Mouse (Mus musculus): Measurements from ENCODE around the gene Zmiz1. TPM values are rescaled to one million over a fixed set of nuclear protein-coding genes. Genes with fewer than 3 reads are reported as not detected.

Gene Zmiz1
- polyA plus RNA-seq, 1 experiment from 2014 or later = 31.3 TPM

DNA sequence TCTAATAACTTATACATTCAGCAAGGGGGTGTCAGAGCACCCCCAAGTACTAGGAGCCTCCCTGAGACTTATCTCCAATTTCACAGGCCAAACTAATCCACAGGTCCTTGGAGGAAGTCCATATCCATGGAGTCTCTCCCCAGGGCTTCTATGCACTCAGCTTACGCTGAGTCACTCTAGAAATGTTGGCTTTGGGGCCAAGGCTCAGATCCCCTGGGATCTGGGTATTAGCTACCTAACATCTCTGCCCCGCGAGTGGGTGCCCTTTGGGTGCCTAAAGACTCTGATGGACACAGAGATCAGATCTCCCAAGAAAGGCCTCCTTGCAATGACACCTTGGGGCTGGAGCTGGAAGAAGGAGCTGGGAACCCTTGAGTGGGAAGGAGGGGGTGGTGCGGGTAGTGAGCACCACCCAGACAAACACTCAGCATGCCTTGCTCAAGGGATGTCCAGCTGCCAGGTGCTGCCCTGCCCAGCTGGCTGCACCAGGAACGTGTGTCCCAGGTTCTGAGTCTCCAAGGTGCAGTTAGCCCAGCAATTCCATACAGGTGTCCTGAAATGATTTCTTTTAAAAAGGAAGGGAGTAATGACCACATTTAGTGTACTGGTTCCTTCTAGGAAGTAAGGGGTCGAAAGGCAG is 11.7 kb upstream of the Zmiz1 start:
- Histone ChIP-seq H3K9me3 (ENCODE audit: control insufficient read depth, low read length) (no peaks in the 10 kb centered on the region), H3K4me3 (ENCODE audit: control insufficient read depth in 1 of 2, insufficient read depth in 1 of 2, low read depth in 1 of 2, low read length in 2 of 2) (no peak overlapping the region), H3K9ac (ENCODE audit: low read length) (no peak overlapping the region), H3K27me3 (ENCODE audit: control insufficient read depth, insufficient read depth, low read length) (no peaks in the 10 kb centered on the region), H3K4me2 (ENCODE audit: low read length) (no peak overlapping the region), H3K4me1 (ENCODE audit: control insufficient read depth in 2 of 2, insufficient read depth in 2 of 2, low read length in 2 of 2) (peaks cover 30 to 36% of the 10 kb centered on the region in 2 experiments), H3K36me3 (ENCODE audit: control insufficient read depth, insufficient read depth, low read length) (no peaks in the 10 kb centered on the region), H3K27ac (replicated peaks in 1 of 2; ENCODE audit: control insufficient read depth in 1 of 2, insufficient read depth in 1 of 2, low read depth in 2 of 2, low read length in 2 of 2) (no peak overlapping the region)
- ATAC-seq (ENCODE audit: insufficient number of reproducible peaks, insufficient read depth, low FRiP score, low read depth) = no peak
- WGBS = 89% methylated on average over 6 of the region's 6 CpGs

DNA sequence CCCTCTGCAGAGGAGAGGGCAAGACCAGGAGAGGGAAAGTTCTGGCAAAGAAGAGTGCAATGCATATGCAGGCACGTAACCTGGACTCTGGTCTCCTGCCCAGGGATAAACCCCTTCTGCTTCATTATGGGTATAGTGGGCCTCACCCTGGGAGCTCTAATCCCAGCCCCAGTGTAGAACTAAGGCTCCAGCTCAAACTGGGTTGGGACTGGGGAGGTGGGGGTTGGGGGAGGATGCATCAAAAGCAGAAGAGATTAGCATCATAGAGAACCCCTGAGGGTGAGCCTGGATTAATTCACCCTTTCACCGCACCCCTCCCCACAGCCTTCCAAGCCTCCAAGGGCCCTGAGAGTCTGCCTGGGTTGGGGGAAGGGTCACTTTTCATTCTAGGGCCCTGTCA is 10.5 kb upstream of the Zmiz1 start:
- no peak overlapping the region for H3K4me3 ChIP-seq (ENCODE audit: control insufficient read depth in 1 of 2, insufficient read depth in 1 of 2, low read depth in 1 of 2, low read length in 2 of 2)
- WGBS = 97% methylated on average over 2 of the region's 2 CpGs
- no peaks in the 10 kb centered on the region for H3K9me3 ChIP-seq (ENCODE audit: control insufficient read depth, low read length)
- no peak overlapping the region for H3K9ac ChIP-seq (ENCODE audit: low read length)
- H3K27me3 ChIP-seq (ENCODE audit: control insufficient read depth, insufficient read depth, low read length) = no peaks in the 10 kb centered on the region
- no peaks in the 10 kb centered on the region for H3K36me3 ChIP-seq (ENCODE audit: control insufficient read depth, insufficient read depth, low read length)
- H3K27ac ChIP-seq (replicated peaks in 1 of 2; ENCODE audit: control insufficient read depth in 1 of 2, insufficient read depth in 1 of 2, low read depth in 2 of 2, low read length in 2 of 2) = no peak overlapping the region
- no peak overlapping the region for H3K4me2 ChIP-seq (ENCODE audit: low read length)
- ATAC-seq (ENCODE audit: insufficient number of reproducible peaks, insufficient read depth, low FRiP score, low read depth) = no peak
- H3K4me1 ChIP-seq (ENCODE audit: control insufficient read depth in 2 of 2, insufficient read depth in 2 of 2, low read length in 2 of 2) = peaks cover 32 to 34% of the 10 kb centered on the region in 2 experiments

DNA sequence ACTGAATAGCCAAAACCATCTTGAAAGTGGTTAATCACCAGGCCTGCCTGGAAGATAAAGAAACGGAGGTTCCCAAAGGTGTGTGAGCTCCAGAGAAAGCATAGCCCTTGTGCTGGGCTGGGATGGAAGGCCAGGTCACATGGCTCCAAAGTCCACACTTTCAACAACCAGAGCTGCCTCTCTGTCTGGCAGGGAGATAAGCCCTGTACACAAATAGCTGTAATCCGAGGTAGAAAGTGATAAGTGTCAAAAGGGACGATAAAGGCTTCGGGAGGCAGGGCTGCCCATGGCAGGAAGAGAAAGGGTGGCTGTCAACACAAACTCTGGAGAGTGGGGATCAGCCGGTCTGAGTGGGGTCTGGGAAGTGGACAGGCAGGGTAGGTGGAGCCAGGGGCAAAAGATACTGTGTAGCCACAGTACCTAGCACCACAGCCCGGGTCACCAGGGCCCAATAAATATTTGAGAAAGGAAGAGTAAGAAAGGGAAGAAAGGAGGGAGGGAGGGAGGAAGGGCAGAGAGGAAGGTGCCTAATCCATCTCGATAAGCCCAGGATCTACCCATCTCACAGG is 7.8 kb upstream of the Zmiz1 start:
- Histone ChIP-seq H3K27me3 (ENCODE audit: control insufficient read depth, insufficient read depth, low read length) (no peaks in the 10 kb centered on the region), H3K27ac (replicated peaks in 1 of 2; ENCODE audit: control insufficient read depth in 1 of 2, insufficient read depth in 1 of 2, low read depth in 2 of 2, low read length in 2 of 2) (peak overlapping the region; percentile 74 to 89), H3K9ac (ENCODE audit: low read length) (peak overlapping the region; percentile 12; the same call in 1 of the 2 replicates), H3K4me3 (ENCODE audit: control insufficient read depth in 1 of 2, insufficient read depth in 1 of 2, low read depth in 1 of 2, low read length in 2 of 2) (no peak overlapping the region), H3K36me3 (ENCODE audit: control insufficient read depth, insufficient read depth, low read length) (no peaks in the 10 kb centered on the region), H3K4me2 (ENCODE audit: low read length) (peak overlapping the region; percentile 4), H3K4me1 (ENCODE audit: control insufficient read depth in 2 of 2, insufficient read depth in 2 of 2, low read length in 2 of 2) (peaks cover 33 to 42% of the 10 kb centered on the region in 2 experiments), H3K9me3 (ENCODE audit: control insufficient read depth, low read length) (no peaks in the 10 kb centered on the region)
- ATAC-seq (ENCODE audit: insufficient number of reproducible peaks, insufficient read depth, low FRiP score, low read depth) = peak; percentile 74
- WGBS = 2% methylated on average over 7 of the region's 7 CpGs

DNA sequence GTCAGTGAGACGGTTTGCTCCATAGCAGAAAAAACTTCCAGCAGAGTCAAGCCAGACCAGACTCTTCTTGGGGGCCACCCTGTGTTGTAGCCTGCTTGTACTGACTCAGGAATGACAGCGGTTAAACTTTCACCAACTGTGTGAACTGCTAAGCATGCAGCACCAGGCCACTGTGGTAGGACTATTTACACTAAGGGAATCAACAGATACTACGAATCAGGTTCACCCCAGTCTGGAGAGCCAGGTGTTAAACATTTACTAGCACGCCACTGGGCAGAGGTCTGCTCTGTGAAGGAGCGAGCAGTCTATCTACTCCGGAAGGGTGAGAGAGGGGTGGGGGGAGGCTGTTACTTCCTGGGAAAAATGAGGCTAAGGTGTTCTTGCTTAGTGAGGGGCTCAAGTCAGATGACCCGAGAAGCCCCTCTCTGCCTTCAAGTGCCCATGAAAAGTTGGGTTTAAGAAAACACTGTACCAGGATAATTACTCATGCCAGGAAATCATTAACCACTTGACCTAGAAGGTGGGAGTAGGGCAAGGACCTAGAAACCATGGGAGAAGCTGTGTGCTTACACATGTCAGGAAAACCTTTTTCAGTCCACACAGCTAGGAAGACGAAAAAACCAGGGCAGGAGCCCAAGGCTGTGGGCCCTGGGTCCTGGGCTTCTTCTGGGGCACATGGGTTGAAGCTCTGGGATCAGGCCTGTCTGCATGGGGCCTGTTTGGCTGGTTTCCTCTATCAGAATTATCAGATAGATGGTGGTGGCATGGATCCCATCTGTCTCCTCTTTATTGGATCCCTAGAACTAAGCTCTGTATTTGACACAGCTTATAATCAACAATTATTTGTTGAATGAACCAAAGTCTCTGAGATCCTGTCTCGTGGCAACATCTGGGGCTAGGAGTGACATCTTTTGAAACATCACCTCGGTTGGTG is 7.0 kb upstream of the Zmiz1 start:
- Histone ChIP-seq H3K9ac (ENCODE audit: low read length) (peak overlapping the region; percentile 12; the same call in 1 of the 2 replicates), H3K4me2 (ENCODE audit: low read length) (peak overlapping the region; percentile 4; the same call in 1 of the 2 replicates), H3K4me1 (ENCODE audit: control insufficient read depth in 2 of 2, insufficient read depth in 2 of 2, low read length in 2 of 2) (peaks cover 38 to 50% of the 10 kb centered on the region in 2 experiments), H3K4me3 (ENCODE audit: control insufficient read depth in 1 of 2, insufficient read depth in 1 of 2, low read depth in 1 of 2, low read length in 2 of 2) (no peak overlapping the region), H3K27ac (replicated peaks in 1 of 2; ENCODE audit: control insufficient read depth in 1 of 2, insufficient read depth in 1 of 2, low read depth in 2 of 2, low read length in 2 of 2) (peak overlapping the region; percentile 74 to 89), H3K9me3 (ENCODE audit: control insufficient read depth, low read length) (no peaks in the 10 kb centered on the region), H3K36me3 (ENCODE audit: control insufficient read depth, insufficient read depth, low read length) (no peaks in the 10 kb centered on the region), H3K27me3 (ENCODE audit: control insufficient read depth, insufficient read depth, low read length) (no peaks in the 10 kb centered on the region)
- 26% methylated on average over 10 of the region's 10 CpGs for WGBS
- ATAC-seq (ENCODE audit: insufficient number of reproducible peaks, insufficient read depth, low FRiP score, low read depth) = no peak

DNA sequence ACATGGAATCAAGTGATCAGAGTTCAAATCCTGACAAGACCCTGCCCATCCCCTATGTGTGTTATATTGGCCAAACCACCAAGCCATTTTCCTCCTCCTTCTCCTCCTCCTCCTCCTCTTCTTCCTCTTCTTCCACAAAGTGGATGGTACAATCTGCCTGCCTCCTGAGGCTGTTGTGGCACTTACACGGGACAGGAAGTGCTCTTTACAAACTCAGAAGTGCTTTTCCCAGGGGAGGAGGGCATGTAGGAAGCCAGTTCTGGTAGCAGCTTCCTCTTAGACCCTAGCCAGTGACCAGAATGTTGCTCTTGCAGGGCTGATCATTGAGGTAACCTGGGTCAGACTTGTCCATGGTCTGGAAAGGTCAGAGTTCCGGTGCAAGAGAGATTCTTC is 6.4 kb upstream of the Zmiz1 start:
- no peak for ATAC-seq (ENCODE audit: insufficient number of reproducible peaks, insufficient read depth, low FRiP score, low read depth)
- H3K27ac ChIP-seq (replicated peaks in 1 of 2; ENCODE audit: control insufficient read depth in 1 of 2, insufficient read depth in 1 of 2, low read depth in 2 of 2, low read length in 2 of 2) = peak overlapping the region in 1 of 2 experiments; percentile 74; a peak in 1 of 4 replicates
- H3K36me3 ChIP-seq (ENCODE audit: control insufficient read depth, insufficient read depth, low read length) = no peaks in the 10 kb centered on the region
- H3K4me3 ChIP-seq (ENCODE audit: control insufficient read depth in 1 of 2, insufficient read depth in 1 of 2, low read depth in 1 of 2, low read length in 2 of 2) = no peak overlapping the region
- H3K4me1 ChIP-seq (ENCODE audit: control insufficient read depth in 2 of 2, insufficient read depth in 2 of 2, low read length in 2 of 2) = peaks cover 38 to 50% of the 10 kb centered on the region in 2 experiments
- no peak overlapping the region for H3K9ac ChIP-seq (ENCODE audit: low read length)
- no peaks in the 10 kb centered on the region for H3K9me3 ChIP-seq (ENCODE audit: control insufficient read depth, low read length)
- WGBS = 46% methylated on average over 2 of the region's 2 CpGs
- H3K27me3 ChIP-seq (ENCODE audit: control insufficient read depth, insufficient read depth, low read length) = no peaks in the 10 kb centered on the region
- no peak overlapping the region for H3K4me2 ChIP-seq (ENCODE audit: low read length)

DNA sequence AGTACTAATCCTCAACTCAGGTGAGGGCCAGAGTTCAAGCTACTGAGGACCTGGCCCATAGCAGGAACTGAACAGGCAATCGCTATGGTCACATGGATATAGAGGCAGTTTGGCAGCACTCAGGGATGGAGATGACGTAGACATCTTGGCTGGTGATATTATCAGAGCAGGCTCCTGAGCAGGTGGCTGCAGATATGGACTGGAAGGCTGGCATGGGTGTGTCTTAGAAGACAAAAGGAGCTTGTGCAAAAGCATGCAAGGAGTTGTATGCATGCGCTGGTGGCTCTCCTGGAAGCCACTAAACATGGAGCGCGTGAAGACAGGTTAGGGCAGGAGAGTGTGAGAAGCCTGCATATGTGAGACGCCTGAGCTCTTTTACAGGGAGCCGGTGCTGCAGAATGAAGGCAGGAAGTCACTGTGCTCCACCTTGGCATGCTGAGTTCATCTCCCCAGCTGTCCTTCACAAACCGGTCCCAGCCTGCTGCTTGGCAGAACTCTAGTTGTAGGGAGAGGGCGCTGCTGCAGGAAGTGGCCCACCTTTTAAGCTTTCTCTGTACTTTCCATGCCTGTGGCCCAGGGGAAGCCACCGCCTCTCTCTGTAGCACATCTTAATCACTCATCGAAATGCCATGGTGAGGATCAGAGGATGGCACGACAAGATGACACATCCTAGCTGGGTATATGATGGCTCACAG is 4.8 kb upstream of the Zmiz1 start:
- H3K4me2 ChIP-seq (ENCODE audit: low read length) = no peak overlapping the region
- H3K9me3 ChIP-seq (ENCODE audit: control insufficient read depth, low read length) = no peaks in the 10 kb centered on the region
- H3K4me3 ChIP-seq (ENCODE audit: control insufficient read depth in 1 of 2, insufficient read depth in 1 of 2, low read depth in 1 of 2, low read length in 2 of 2) = no peak overlapping the region
- H3K27me3 ChIP-seq (ENCODE audit: control insufficient read depth, insufficient read depth, low read length) = no peaks in the 10 kb centered on the region
- no peaks in the 10 kb centered on the region for H3K36me3 ChIP-seq (ENCODE audit: control insufficient read depth, insufficient read depth, low read length)
- no peak overlapping the region for H3K9ac ChIP-seq (ENCODE audit: low read length)
- ATAC-seq (ENCODE audit: insufficient number of reproducible peaks, insufficient read depth, low FRiP score, low read depth) = no peak
- WGBS = 75% methylated on average over 12 of the region's 12 CpGs
- H3K4me1 ChIP-seq (ENCODE audit: control insufficient read depth in 2 of 2, insufficient read depth in 2 of 2, low read length in 2 of 2) = peaks cover 36 to 54% of the 10 kb centered on the region in 2 experiments
- no peak overlapping the region for H3K27ac ChIP-seq (replicated peaks in 1 of 2; ENCODE audit: control insufficient read depth in 1 of 2, insufficient read depth in 1 of 2, low read depth in 2 of 2, low read length in 2 of 2)
